17 mouse cellular contexts compared by ENCODE assay signal in the genomic region with DNA sequence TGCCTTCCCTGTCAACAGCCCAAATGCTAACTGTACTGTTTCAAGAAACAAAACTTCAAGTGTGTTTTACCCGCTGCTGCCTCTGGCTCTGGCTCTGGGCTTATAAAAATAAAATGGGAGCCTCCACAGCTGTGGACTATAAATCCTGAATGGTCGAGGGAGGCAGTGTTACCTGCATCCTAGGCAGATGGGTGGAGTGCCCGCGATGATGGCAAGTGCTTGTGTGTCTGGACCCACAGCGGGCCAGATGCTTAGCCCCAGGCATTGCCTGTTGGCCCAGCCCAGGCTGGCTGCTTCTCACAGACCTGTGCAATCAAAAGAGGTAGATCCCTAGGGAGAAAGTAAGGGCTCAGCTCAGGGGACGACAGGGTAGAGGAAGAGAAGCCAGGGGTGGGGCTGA.
DNase-seq lines count a peak whose midpoint lies in the region; ATAC-seq and TF ChIP-seq lines count a peak whose summit lies in the region.
"Had no signal": no experiment of that assay in that cellular context is flagged by ENCODE, and none has a peak within 500 bp of the region (broad histone marks: within the 10 kb centered on the region; RNA-seq: fewer than 3 reads in every experiment).

No protein-coding gene starts in this region.

- H3K36me3 ChIP-seq in midbrain, embryonic 10.5 days = no peaks in the 10 kb centered on the region
- H3K36me3 ChIP-seq in midbrain, postnatal 0 days (ENCODE audit: insufficient read depth, low read length) = no peaks in the 10 kb centered on the region
- H3K36me3 ChIP-seq in hindbrain, embryonic 13.5 days = no peaks in the 10 kb centered on the region
- no peaks in the 10 kb centered on the region for H3K36me3 ChIP-seq in limb, embryonic 13.5 days
- no peaks in the 10 kb centered on the region for H3K36me3 ChIP-seq in neural tube, embryonic 15.5 days
- no peaks in the 10 kb centered on the region for H3K36me3 ChIP-seq in liver, embryonic 11.5 days (ENCODE audit: control insufficient read depth, insufficient read depth, low read length)

- ATAC-seq in midbrain, postnatal 0 days (ENCODE audit: low FRiP score) = no peak
- ATAC-seq in hindbrain, embryonic 13.5 days (ENCODE audit: low FRiP score) = peak; percentile 10; the same call in 1 of the 2 replicates
- ATAC-seq in limb, embryonic 13.5 days (ENCODE audit: low FRiP score, low read depth) = peak; percentile 25; the same call in 1 of the 2 replicates
- 0 out of 2 replicates have a peak, but pooled peaks have one; percentile 23 for ATAC-seq in neural tube, embryonic 15.5 days (ENCODE audit: low FRiP score)
- no peak for ATAC-seq in liver, embryonic 11.5 days (replicated peaks; ENCODE audit: low FRiP score)
- ATAC-seq: intestine, postnatal 0 days; Patski had no signal

- no peak overlapping the region for H3K4me3 ChIP-seq in midbrain, embryonic 10.5 days
- H3K4me3 ChIP-seq in midbrain, postnatal 0 days (ENCODE audit: low read depth, low read length) = no peak overlapping the region
- no peak overlapping the region for H3K4me3 ChIP-seq in hindbrain, embryonic 13.5 days
- no peak overlapping the region for H3K4me3 ChIP-seq in limb, embryonic 13.5 days
- no peak overlapping the region for H3K4me3 ChIP-seq in neural tube, embryonic 15.5 days (replicated peaks)
- no peak overlapping the region for H3K4me3 ChIP-seq in layer of hippocampus, adult 2 months
- no peak overlapping the region for H3K4me3 ChIP-seq in liver, embryonic 11.5 days (ENCODE audit: low read depth, low read length)
- H3K4me3 ChIP-seq: heart, adult 2 months; left cerebral cortex, adult 2 months had no signal

- TF ChIP-seq CTCF in midbrain, postnatal 0 days (IDR thresholded peaks at IDR 0.05) = no peak
- TF ChIP-seq CTCF in layer of hippocampus, adult 2 months (conservative IDR thresholded peaks at IDR 0.05) = no peak

- H3K27ac ChIP-seq in midbrain, embryonic 10.5 days (replicated peaks) = 0 out of 2 replicates have a peak overlapping the region, but pooled peaks have one; percentile 5
- H3K27ac ChIP-seq in midbrain, postnatal 0 days (ENCODE audit: low read depth, low read length) = no peak overlapping the region
- peak overlapping the region; percentile 75 for H3K27ac ChIP-seq in hindbrain, embryonic 13.5 days
- H3K27ac ChIP-seq in limb, embryonic 13.5 days = peak overlapping the region; percentile 67; the same call in 1 of the 2 replicates
- H3K27ac ChIP-seq in neural tube, embryonic 15.5 days (replicated peaks) = no peak overlapping the region; the same call in 1 of the 2 replicates
- H3K27ac ChIP-seq in layer of hippocampus, adult 2 months = no peak overlapping the region
- H3K27ac ChIP-seq in liver, embryonic 11.5 days (ENCODE audit: low read depth, low read length) = no peak overlapping the region
- H3K27ac ChIP-seq: heart, adult 2 months; left cerebral cortex, adult 2 months; liver, embryonic 14.5 days had no signal

- WGBS in midbrain, embryonic 10.5 days = 61% methylated on average over 6 of the region's 6 CpGs
- WGBS in midbrain, postnatal 0 days = 46% methylated on average over 6 of the region's 6 CpGs
- 38% methylated on average over 6 of the region's 6 CpGs for WGBS in hindbrain, embryonic 13.5 days
- WGBS in limb, embryonic 13.5 days = 7% methylated on average over 6 of the region's 6 CpGs
- 20% methylated on average over 6 of the region's 6 CpGs for WGBS in neural tube, embryonic 15.5 days
- 48% methylated on average over 6 of the region's 6 CpGs for WGBS in liver, embryonic 11.5 days

- no peaks in the 10 kb centered on the region for H3K9me3 ChIP-seq in midbrain, embryonic 10.5 days (replicated peaks)
- H3K9me3 ChIP-seq in midbrain, postnatal 0 days (ENCODE audit: low read length) = no peaks in the 10 kb centered on the region
- H3K9me3 ChIP-seq in hindbrain, embryonic 13.5 days = no peaks in the 10 kb centered on the region
- H3K9me3 ChIP-seq in limb, embryonic 13.5 days = no peaks in the 10 kb centered on the region
- no peaks in the 10 kb centered on the region for H3K9me3 ChIP-seq in neural tube, embryonic 15.5 days (replicated peaks)
- H3K9me3 ChIP-seq in liver, embryonic 11.5 days (ENCODE audit: control insufficient read depth, low read length) = no peaks in the 10 kb centered on the region

- H3K4me2 ChIP-seq in midbrain, postnatal 0 days (ENCODE audit: low read depth, low read length, poor library complexity, severe bottlenecking) = no peak overlapping the region
- peak overlapping the region; percentile 44 for H3K4me2 ChIP-seq in hindbrain, embryonic 13.5 days
- H3K4me2 ChIP-seq in limb, embryonic 13.5 days (replicated peaks) = peak overlapping the region; percentile 39
- no peak overlapping the region for H3K4me2 ChIP-seq in neural tube, embryonic 15.5 days
- H3K4me2 ChIP-seq in liver, embryonic 11.5 days = no peak overlapping the region

- H3K9ac ChIP-seq in midbrain, postnatal 0 days (replicated peaks; ENCODE audit: low read length, poor library complexity, severe bottlenecking) = no peak overlapping the region
- peak overlapping the region; percentile 49 for H3K9ac ChIP-seq in hindbrain, embryonic 13.5 days
- no peak overlapping the region for H3K9ac ChIP-seq in limb, embryonic 13.5 days
- no peak overlapping the region for H3K9ac ChIP-seq in neural tube, embryonic 15.5 days (replicated peaks)
- no peak overlapping the region for H3K9ac ChIP-seq in liver, embryonic 11.5 days (ENCODE audit: low read depth, low read length)
- H3K9ac ChIP-seq: liver, embryonic 14.5 days had no signal

- no peak for DNase-seq in midbrain, embryonic 10.5 days (ENCODE audit: low spot score)
- no peak for DNase-seq in midbrain, postnatal 0 days (ENCODE audit: low spot score)
- no peak for DNase-seq in layer of hippocampus, adult 2 months (ENCODE audit: low spot score in 2 of 2)
- DNase-seq in liver, embryonic 11.5 days (ENCODE audit: low spot score) = no peak
- DNase-seq: cerebellum, adult 18-20 months; heart, adult 2 months; heart, postnatal 10 days; lung, postnatal 14 days; right cerebral cortex, postnatal 4 days had no signal

- H3K27me3 ChIP-seq in midbrain, embryonic 10.5 days (ENCODE audit: low read depth, poor library complexity, severe bottlenecking) = peaks cover 100% of the 10 kb centered on the region
- H3K27me3 ChIP-seq in midbrain, postnatal 0 days (ENCODE audit: insufficient read depth, low read length) = peaks cover 16% of the 10 kb centered on the region
- peaks cover 75% of the 10 kb centered on the region for H3K27me3 ChIP-seq in hindbrain, embryonic 13.5 days
- peaks cover 83% of the 10 kb centered on the region for H3K27me3 ChIP-seq in limb, embryonic 13.5 days
- peaks cover 84% of the 10 kb centered on the region for H3K27me3 ChIP-seq in neural tube, embryonic 15.5 days (replicated peaks)
- peaks cover 47% of the 10 kb centered on the region for H3K27me3 ChIP-seq in liver, embryonic 11.5 days (replicated peaks; ENCODE audit: control insufficient read depth, insufficient read depth, low read length)
- H3K27me3 ChIP-seq: CH12.LX had no signal

- H3K4me1 ChIP-seq in midbrain, embryonic 10.5 days = peaks cover 63% of the 10 kb centered on the region
- 0 out of 2 replicates have a peak, but pooled peaks cover 4% of the 10 kb centered on the region for H3K4me1 ChIP-seq in midbrain, postnatal 0 days (ENCODE audit: insufficient read depth, low read length)
- H3K4me1 ChIP-seq in hindbrain, embryonic 13.5 days (replicated peaks) = peaks cover 57% of the 10 kb centered on the region
- peaks cover 78% of the 10 kb centered on the region for H3K4me1 ChIP-seq in limb, embryonic 13.5 days
- H3K4me1 ChIP-seq in neural tube, embryonic 15.5 days = peaks cover 43% of the 10 kb centered on the region
- H3K4me1 ChIP-seq in liver, embryonic 11.5 days (replicated peaks; ENCODE audit: control insufficient read depth, insufficient read depth, low read length) = peaks cover 24% of the 10 kb centered on the region

Comparison
In these comparisons a context has a peak if more than half of its experiments do, and no peak if none do; other contexts are left out.
1. H3K27ac ChIP-seq: peak in midbrain, embryonic 10.5 days (single experiment), hindbrain, embryonic 13.5 days (single experiment) and limb, embryonic 13.5 days (single experiment); none in midbrain, postnatal 0 days (single experiment), neural tube, embryonic 15.5 days (single experiment), layer of hippocampus, adult 2 months (single experiment) and liver, embryonic 11.5 days (single experiment).
2. ATAC-seq: peak in hindbrain, embryonic 13.5 days (single experiment), limb, embryonic 13.5 days (single experiment) and neural tube, embryonic 15.5 days (single experiment); none in midbrain, postnatal 0 days (single experiment) and liver, embryonic 11.5 days (single experiment).
3. H3K4me2 ChIP-seq: peak in hindbrain, embryonic 13.5 days (single experiment) and limb, embryonic 13.5 days (single experiment); none in midbrain, postnatal 0 days (single experiment), neural tube, embryonic 15.5 days (single experiment) and liver, embryonic 11.5 days (single experiment).